Mouse (Mus musculus) right cerebral cortex, adult 18-20 months (tissue): Measurements from ENCODE around the gene Slc5a6.
A peak's percentile ranks its signal among the peaks of the same experiment; 100 is the strongest.
"Not testable (repeated sequence)": the region's sequence is repeated elsewhere in the genome, so short reads cannot be mapped to it uniquely, and the experiment has no call there.

Experiments
- DNase-seq: peaks from one replicate; pipeline ENCODE4 v3.0.0; 2022; ENCODE audit warnings: mixed read lengths

Slc5a6 gene

DNA sequence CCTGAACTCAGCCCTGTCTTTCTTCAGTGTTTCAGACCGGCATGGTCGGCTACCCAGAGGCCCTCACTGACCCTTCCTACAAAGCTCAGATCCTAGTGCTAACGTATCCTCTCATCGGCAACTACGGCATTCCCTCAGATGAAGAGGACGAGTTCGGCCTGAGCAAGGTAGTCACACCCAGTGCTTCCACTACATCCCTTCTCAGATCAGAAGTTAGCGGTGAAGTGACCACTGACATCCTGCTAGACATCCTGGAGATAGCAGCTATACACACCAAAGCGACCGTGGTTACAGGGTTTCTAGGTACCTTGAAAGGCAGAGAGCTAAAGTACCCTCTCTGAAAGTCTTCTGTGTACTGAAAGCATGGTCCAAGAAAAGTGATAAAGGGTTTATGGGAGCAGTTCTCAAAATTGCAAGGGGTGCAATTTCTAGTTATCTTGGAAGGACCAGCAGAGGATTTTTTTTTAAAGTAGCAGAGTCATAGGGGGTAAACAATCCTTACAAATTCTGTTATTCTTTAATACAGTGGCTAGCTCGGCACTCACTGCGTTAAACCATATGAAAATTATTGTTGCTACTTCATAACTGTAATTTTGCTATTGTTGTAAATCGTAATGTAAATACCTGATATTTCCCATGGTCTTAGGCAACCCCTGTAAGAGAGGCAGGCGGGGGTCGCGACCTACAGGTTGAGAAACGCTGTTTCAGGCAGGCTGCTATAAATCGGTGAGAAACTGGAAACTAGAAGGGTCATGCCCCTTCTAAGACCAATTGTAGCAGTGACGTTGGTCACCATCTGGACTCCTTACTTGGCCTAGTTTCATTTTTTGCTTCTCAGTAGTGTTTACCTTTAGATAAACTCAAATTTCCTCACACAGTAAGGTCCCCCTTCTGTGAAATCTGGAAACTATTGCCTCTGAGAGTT lies 6.8 kb upstream of the Slc5a6 start:
- DNase-seq, result no peak

GRCm38 (mm10) chr5:31054261-31055215 lies 5.8 kb upstream of the Slc5a6 start, which contains the start of gene Cad:
TSS of gene Cad (plus strand) at chr5:31054780.
- DNase-seq, result peak; percentile 97

DNA sequence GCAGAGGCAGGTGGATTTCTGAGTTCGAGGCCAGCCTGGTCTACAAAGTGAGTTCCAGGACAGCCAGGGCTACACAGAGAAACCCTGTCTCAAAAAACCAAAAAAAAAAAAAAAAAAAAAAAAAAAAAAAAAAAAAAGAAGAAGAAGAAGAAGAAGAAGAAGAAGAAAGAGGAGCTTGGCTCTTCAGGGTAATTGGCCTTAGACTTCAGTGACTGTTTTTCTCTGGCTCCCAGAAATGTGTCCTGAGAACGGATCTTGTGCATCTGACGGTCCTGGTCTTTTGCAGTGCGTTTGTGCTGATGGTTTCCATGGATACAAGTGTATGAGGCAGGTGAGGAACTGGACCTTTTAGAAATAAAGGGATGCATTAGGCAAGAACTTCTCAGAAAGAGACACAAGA lies 5.0 kb upstream of the Slc5a6 start:
- DNase-seq, result not testable (repeated sequence)

DNA sequence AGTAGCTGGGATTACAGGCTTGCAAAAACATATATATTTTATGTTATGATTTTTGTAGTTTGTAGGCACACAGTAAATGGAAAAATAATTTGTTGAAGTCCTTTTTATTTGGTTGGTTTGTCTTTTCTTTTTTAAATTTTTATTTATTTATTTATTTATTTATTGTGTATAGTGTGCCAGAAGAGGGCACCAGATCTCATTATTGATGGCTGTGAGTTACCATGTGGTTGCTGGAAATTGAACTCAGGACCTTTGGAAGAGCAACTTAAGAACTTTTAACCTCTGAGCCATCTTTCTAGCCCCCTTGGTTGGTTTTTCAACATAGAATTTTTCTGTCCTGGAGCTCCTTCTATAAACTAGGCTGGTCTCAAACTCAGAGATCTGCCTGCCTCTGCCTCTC lies 1.7 kb upstream of the Slc5a6 start:
- DNase-seq, result no peak

DNA sequence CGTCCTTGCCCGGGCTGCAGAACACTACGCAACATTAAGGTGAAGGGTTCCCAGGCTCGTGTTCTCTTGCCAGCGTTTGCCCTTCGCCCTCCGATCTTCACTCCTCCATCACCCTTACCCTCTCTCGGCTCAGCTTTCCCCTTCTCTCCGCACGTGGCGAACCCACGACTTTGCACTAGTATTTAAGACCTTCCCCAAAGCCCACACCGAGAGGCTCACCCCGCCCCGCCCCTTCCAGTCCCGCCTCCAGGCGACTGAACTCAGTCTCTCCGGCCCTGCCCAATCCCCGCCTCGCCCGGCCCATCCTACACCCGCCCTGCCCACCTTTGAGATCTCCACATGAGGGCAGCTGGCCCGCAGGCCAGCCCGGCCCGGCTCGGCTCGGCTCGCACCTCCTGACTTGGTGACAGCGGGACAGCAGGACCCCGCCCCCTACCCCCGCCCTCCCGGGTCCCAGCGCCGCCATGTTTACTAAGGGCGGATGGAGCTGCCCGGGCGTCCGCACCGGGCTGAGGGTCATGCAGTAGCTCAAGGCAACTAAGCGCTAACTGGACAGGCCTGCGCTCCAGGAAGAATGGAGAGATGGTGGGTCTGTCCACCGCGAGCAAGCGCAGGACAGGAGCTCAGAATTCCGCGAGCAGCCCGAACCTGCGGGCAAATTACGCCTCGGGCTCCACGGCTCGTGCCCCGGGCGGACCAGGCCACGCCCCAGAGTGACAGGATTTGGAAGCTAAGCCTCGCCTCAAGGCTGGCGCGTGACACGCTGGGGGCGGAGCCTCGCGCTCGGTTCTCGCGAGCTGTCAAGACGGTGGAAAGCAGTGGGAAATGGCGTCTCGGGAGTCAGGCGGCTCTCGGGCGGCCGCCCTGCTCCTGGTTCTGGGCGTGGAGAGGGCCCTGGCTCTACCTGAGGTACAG lies 619 bp downstream of the Slc5a6 start, which contains the start of gene Atraid:
TSS of gene Atraid (plus strand) at position 465 of the 915 bp plus-strand sequence.
- DNase-seq, result peak; percentile 98

DNA sequence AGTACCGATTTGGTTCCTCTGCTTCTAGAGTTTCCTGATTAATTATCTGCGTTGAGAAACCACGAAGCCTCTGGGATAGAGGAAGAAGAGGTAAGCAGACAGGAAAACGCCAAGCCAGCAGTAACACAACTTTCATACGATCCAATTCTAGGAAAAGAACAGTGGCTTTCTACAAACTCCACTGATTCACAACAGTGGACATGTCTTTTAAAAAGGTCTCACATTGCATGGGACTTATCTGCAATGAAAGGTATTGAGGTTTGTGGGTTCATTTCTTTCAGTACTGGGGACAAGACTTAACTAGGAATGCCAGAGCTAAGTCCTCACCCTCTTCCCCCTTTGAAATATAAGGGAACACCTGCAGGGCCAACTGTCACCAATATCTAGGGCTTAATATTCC lies 1.6 kb downstream of the Slc5a6 start:
- no peak for DNase-seq

DNA sequence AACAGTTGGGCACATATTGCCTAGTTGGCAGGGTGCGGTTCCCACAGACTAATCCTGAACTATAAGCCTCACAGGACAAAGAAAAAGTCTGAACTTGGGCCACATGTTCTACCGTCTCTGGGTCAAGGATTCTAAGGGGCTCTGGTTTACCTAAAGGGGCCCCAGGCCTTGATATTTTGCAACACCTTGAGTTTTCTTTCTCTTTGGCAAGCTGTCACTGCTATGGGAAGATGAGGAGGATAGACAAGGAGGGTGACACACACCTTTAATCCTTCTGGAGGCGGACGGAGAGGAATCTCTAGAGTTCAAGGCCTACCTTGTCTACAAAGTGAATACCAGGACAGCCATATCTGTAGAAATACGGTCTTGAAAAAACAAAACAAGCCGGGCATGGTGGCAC lies 2.3 kb downstream of the Slc5a6 start:
- no peak for DNase-seq

DNA sequence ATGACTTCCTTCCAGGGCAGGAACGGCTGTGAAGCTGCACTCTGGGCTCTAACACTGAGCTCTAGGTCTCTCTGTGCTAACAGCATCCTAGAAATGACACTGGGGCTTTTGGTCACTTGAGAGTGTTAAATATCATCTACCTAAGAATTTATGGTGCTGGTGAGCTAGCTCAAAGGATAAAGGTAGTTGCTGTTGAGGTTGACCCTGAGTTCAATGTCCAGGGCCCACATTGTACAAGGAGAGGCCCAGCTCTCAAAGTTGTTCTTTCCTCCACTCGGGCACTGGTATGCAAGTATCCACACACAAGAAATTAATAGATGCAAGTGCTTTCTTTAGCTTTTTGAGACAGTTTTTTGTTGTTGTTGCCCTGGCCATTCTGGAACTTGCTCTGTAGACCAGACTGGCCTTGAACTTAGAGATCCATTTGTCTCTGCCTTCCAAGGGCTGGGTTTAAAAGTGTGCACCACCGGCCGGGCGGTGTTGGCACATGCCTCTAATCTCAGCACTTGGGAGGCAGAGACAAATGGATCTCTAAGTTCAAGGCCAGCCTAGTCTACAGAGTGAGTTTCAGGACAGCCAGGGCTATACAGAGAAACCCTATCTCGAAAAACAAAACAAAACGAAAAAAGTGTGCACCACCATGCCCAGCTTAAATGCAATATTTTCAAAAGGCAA lies 10.4 kb downstream of the Slc5a6 start:
- no peak for DNase-seq

DNA sequence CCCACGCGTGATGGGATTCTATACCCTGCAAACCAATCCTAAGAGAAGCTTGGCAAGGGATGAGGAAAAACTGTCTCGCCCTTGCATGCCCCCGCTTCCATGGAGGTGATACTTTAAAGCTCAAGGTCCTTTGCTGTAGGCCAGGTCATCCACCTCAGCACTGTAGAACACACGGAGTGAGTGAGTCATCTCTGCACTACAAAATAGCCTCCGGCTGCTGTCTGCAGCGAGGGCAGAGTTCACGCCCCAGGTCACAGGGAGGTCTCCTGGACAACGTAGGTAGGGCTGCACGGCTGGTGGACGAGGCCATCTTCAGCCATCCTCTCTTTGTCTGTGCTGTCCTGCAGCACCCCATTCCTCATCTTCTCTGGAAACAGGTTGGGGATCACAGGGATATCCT lies 12.2 kb downstream of the Slc5a6 start:
- DNase-seq, result not testable (repeated sequence)

DNA sequence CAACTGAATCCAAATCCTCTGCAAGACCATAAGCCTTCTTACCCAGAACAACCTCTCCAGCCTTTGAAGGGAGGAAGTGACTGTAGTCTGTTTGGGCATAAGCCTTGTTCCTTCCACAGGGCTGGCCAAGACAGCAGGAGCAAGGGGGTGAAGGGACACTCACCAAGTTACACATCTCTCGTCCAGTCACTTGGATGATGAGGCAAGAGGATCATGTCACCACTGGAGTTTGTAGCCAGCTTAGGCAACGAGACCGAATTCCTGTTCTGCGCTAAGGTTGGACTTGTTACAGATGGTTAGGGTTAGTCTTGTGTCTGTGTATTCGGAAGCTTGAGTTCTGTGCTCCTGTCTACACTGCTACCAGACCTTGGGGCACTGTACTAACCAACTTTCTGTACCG lies 14.1 kb downstream of the Slc5a6 start:
- DNase-seq, result no peak

GRCm38 (mm10) chr5:31031508-31031907 lies 17.2 kb downstream of the Slc5a6 start:
- DNase-seq, result no peak

GRCm38 (mm10) chr5:31030926-31031325 lies 17.8 kb downstream of the Slc5a6 start:
- DNase-seq, result no peak

- DNase-seq, result no peak
Observed at GRCm38 (mm10) chr5:31024641-31025040, 24.1 kb downstream of the Slc5a6 start.

DNA sequence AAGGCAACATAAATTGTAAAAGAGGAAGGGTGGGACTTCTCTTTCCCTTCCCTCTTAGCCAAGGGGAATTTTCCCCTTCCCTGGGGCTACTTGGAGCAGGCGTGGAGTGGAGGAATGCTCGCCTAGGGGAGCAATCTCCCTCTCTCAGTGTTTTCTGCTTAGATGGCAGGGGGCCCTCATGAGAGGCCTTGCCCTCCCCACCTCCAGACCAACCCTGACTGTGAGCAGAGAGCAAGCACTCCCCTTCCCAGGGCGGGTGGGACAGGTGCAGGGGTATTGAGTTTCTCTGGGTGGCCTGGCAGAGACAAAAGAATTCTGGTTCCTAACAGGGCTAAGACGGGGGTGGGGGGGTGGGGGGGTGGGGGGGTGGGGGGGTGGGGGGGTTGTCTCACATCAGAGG lies 25.5 kb downstream of the Slc5a6 start:
- DNase-seq, result no peak

DNA sequence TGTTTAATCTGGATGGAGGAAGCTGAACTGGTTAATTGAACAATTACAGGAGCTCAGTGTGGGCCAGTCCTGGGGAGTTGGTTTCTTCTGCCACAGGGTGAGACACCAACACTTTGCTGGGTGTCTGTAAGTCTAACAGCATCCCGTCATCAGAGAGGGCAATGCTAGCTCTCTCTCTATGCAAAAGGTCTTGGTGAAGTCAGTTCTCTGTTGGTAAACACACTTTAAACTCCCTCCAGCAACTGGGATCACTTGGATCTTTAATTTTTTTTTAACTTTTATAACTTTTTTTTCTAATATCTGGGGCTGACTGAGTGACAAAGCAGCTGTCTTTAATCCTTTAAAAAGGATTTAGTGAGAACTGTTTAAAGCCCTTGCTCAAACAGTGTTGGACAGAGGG lies 26.0 kb downstream of the Slc5a6 start:
- no peak for DNase-seq

- not testable (repeated sequence) for DNase-seq
Observed at GRCm38 (mm10) chr5:31021790-31022189, 26.9 kb downstream of the Slc5a6 start.

GRCm38 (mm10) chr5:31015913-31016312 lies 32.8 kb downstream of the Slc5a6 start:
- no peak for DNase-seq

- no peak for DNase-seq
Observed at GRCm38 (mm10) chr5:31012737-31013136, 36.0 kb downstream of the Slc5a6 start.

GRCm38 (mm10) chr5:31004184-31004583 lies 44.5 kb downstream of the Slc5a6 start:
- peak; percentile 87 for DNase-seq

DNA sequence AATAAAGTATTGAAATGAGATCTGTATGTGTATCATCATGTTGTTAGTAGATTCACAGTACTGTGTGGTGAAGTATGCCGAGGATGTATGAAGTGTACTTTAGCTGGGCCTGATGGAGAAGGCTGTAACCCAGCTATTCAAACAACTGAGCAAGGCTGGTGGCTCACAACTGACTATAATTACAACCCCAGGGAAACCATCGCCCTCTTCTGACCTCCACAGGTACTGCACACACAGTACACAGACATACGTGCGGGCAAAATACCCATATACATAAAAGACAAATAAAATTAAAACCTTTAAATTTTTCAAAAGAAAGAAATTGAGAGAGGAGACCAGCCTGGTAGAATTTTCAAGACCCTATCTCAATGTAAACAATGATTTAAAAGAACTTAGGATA lies 47.2 kb downstream of the Slc5a6 start:
- DNase-seq, result no peak

GRCm38 (mm10) chr5:31000993-31001392 lies 47.7 kb downstream of the Slc5a6 start:
- DNase-seq, result no peak

- no peak for DNase-seq
Observed at GRCm38 (mm10) chr5:31000122-31000521, 48.6 kb downstream of the Slc5a6 start.
